Mouse (Mus musculus): ENCODE data around the gene Gm45716. TPM values are rescaled to one million over a fixed set of nuclear protein-coding genes. Genes with fewer than 3 reads are reported as not detected.

Gene Gm45716
- total RNA-seq, 1 experiment from 2014 or later: 25.2 TPM

Other genes with a start within 250 kb of the Gm45716 start
- gene Pctp, start 184.8 kb upstream of the Gm45716 start, total RNA-seq (2017): 16.6 to 23.5 TPM (median 17.7 TPM) in 3 replicates
- not detected in 3 replicates for gene Tmem100, start 157.3 kb upstream of the Gm45716 start, total RNA-seq (2017)
- gene Mmd, start 61.8 kb downstream of the Gm45716 start, total RNA-seq (2017): 23.5 to 81.5 TPM (median 37.7 TPM) in 3 replicates
- 1.7 TPM in 1 of 3 replicates, not detected in the others for gene Hlf, start 203.2 kb downstream of the Gm45716 start, total RNA-seq (2017)

Measured in monocyte, adult 5-6 weeks (primary cell).